Mouse (Mus musculus) c-Kit-positive CD71-positive TER-119-positive erythroid progenitor cells, embryonic 14.5 days (primary cell): ENCODE results near the gene Rpl35.
"Not testable (repeated sequence)": the region's sequence is repeated elsewhere in the genome, so short reads cannot be mapped to it uniquely, and the experiment has no call there.

Experiments used
- DNase-seq: peaks from one replicate; pipeline ENCODE4 v3.0.0-alpha.2; 2013; ENCODE audit warnings: low spot score

The Rpl35 gene

GRCm38 (mm10) chr2:39005574-39006079 is at the start of gene Rpl35:
TSS of gene Rpl35 (minus strand) at chr2:39005624.
- no peak for DNase-seq

GRCm38 (mm10) chr2:39048515-39048914 is 43.1 kb upstream of the Rpl35 start:
- no peak for DNase-seq

GRCm38 (mm10) chr2:39040215-39040614 is 34.8 kb upstream of the Rpl35 start:
- no peak for DNase-seq

- DNase-seq: no peak
Observed at GRCm38 (mm10) chr2:39031611-39032010, 26.2 kb upstream of the Rpl35 start.

- DNase-seq: no peak
Observed at GRCm38 (mm10) chr2:39020004-39020403, 14.6 kb upstream of the Rpl35 start.

GRCm38 (mm10) chr2:39016581-39016980 is 11.2 kb upstream of the Rpl35 start:
- no peak for DNase-seq

GRCm38 (mm10) chr2:39012768-39013279 is 7.4 kb upstream of the Rpl35 start:
- no peak for DNase-seq

GRCm38 (mm10) chr2:39011971-39012370 is 6.5 kb upstream of the Rpl35 start:
- DNase-seq: no peak

GRCm38 (mm10) chr2:39011264-39011663 is 5.8 kb upstream of the Rpl35 start:
- DNase-seq: no peak

- DNase-seq: not testable (repeated sequence)
Observed at GRCm38 (mm10) chr2:39010144-39010543, 4.7 kb upstream of the Rpl35 start.

- DNase-seq: no peak
Observed at GRCm38 (mm10) chr2:39008954-39009365, 3.5 kb upstream of the Rpl35 start.

- DNase-seq: no peak
Observed at GRCm38 (mm10) chr2:39008350-39008851, 3.0 kb upstream of the Rpl35 start.

GRCm38 (mm10) chr2:39007865-39008264 is 2.4 kb upstream of the Rpl35 start:
- DNase-seq: peak; percentile 91

- DNase-seq: no peak
Observed at GRCm38 (mm10) chr2:39006149-39006730, 816 bp upstream of the Rpl35 start.

- DNase-seq: peak; percentile 88
Observed at GRCm38 (mm10) chr2:39004880-39005435, 466 bp downstream of the Rpl35 start, which contains the start of gene Arpc5l. TSS of gene Arpc5l (plus strand) at chr2:39005348.

GRCm38 (mm10) chr2:39004372-39004771 is 1.1 kb downstream of the Rpl35 start:
- peak; percentile 71 for DNase-seq

- DNase-seq: no peak
Observed at GRCm38 (mm10) chr2:39003512-39003911, 1.9 kb downstream of the Rpl35 start.

- no peak for DNase-seq
Observed at GRCm38 (mm10) chr2:39003106-39003505, 2.3 kb downstream of the Rpl35 start.

- no peak for DNase-seq
Observed at GRCm38 (mm10) chr2:39001866-39002265, 3.6 kb downstream of the Rpl35 start.

GRCm38 (mm10) chr2:39000587-39000919 is 4.9 kb downstream of the Rpl35 start:
- no peak for DNase-seq

GRCm38 (mm10) chr2:38999910-39000586 is 5.4 kb downstream of the Rpl35 start:
- no peak for DNase-seq

GRCm38 (mm10) chr2:38999381-38999780 is 6.0 kb downstream of the Rpl35 start:
- DNase-seq: no peak
